Mouse (Mus musculus) neural tube, embryonic 15.5 days (tissue): ENCODE results near the gene C1rb. TPM values are rescaled to one million over a fixed set of nuclear protein-coding genes. Genes with fewer than 3 reads are reported as not detected.
A peak's percentile ranks its signal among the peaks of the same experiment; 100 is the strongest.
"Not testable (repeated sequence)": the region's sequence is repeated elsewhere in the genome, so short reads cannot be mapped to it uniquely, and the experiment has no call there.

Experiments used
- ATAC-seq: fragments of 200-750 bp; cut with Nextera tagmentation; 2 replicates; pipeline ENCODE4 v1.8.0; 2017; ENCODE audit warnings: mild to moderate bottlenecking, moderate TSS enrichment, moderate library complexity; ENCODE audit not compliant: low FRiP score
- H3K27ac ChIP-seq: fragments of 300-500 bp; sonication (generic); replicated peaks from 2 replicates; pipeline ENCODE4 v1.5.1; 2015; ENCODE audit warnings: mild to moderate bottlenecking, inconsistent platforms
- H3K27me3 ChIP-seq: fragments of 300-500 bp; sonication (generic); replicated peaks from 2 replicates; pipeline ENCODE4 v1.6.1; 2015; ENCODE audit warnings: inconsistent platforms
- H3K36me3 ChIP-seq: fragments of 300-500 bp; sonication (generic); 2 replicates; pipeline ENCODE4 v1.6.1; 2015; ENCODE audit warnings: inconsistent platforms
- H3K4me1 ChIP-seq: fragments of 300-500 bp; sonication (generic); 2 replicates; pipeline ENCODE4 v1.6.1; 2015; ENCODE audit warnings: inconsistent platforms
- H3K4me2 ChIP-seq: fragments of 300-500 bp; sonication (generic); 2 replicates; pipeline ENCODE4 v1.6.1; 2015; ENCODE audit warnings: inconsistent platforms, mild to moderate bottlenecking, moderate library complexity
- H3K4me3 ChIP-seq: fragments of 300-500 bp; sonication (generic); replicated peaks from 2 replicates; pipeline ENCODE4 v1.5.1; 2015; ENCODE audit warnings: mild to moderate bottlenecking, inconsistent platforms
- H3K9ac ChIP-seq: fragments of 300-500 bp; sonication (generic); replicated peaks from 2 replicates; pipeline ENCODE4 v1.6.1; 2015; ENCODE audit warnings: mild to moderate bottlenecking, inconsistent platforms
- H3K9me3 ChIP-seq: fragments of 300-500 bp; sonication (generic); replicated peaks from 2 replicates; pipeline ENCODE4 v1.6.1; 2016; ENCODE audit warnings: inconsistent platforms
- WGBS: fragments of 180-500 bp; shearing (Covaris S2); methylation state at CpG from one replicate; pipeline ENCODE4 v1.1.7; 2015; ENCODE audit warnings: mixed read lengths; 5-methylcytosine and 5-hydroxymethylcytosine counted together
- polyA plus RNA-seq: library from polyadenylated mRNA; unstranded; fragments of >200 nt; fragmentation: Nextera tagmentation; extraction: Ambion mirVana; gene quantifications from 2 replicates; pipeline ENCODE4 v1.2.1, GENCODE M21; 2015

The C1rb gene
- not detected in 2 replicates for polyA plus RNA-seq

- Histone ChIP-seq H3K9ac (no peak within 1 kb of the TSS), H3K27me3 (no peaks in the 10 kb centered on the region), H3K4me2 (0 out of 2 replicates have a peak within 1 kb of the TSS, but pooled peaks have one; percentile 21), H3K9me3 (no peaks in the 10 kb centered on the region), H3K4me3 (no peak within 1 kb of the TSS), H3K36me3 (no peaks in the 10 kb centered on the region), H3K4me1 (0 out of 2 replicates have a peak, but pooled peaks cover 5% of the 10 kb centered on the region), H3K27ac (no peak within 1 kb of the TSS)
- no peak for ATAC-seq
- 3% methylated on average over 8 of the region's 8 CpGs for WGBS
Observed at GRCm38 (mm10) chr6:124570026-124570425, at the start of gene C1rb. TSS of gene C1rb (plus strand) at chr6:124570294.

- not testable (repeated sequence) for H3K9me3 ChIP-seq, H3K9ac ChIP-seq, H3K4me3 ChIP-seq, H3K4me2 ChIP-seq, H3K27me3 ChIP-seq, H3K27ac ChIP-seq, ATAC-seq, H3K4me1 ChIP-seq, H3K36me3 ChIP-seq
- 83% methylated on average over 7 of the region's 7 CpGs for WGBS
Observed at GRCm38 (mm10) chr6:124522082-124522481, 48.0 kb upstream of the C1rb start.

DNA sequence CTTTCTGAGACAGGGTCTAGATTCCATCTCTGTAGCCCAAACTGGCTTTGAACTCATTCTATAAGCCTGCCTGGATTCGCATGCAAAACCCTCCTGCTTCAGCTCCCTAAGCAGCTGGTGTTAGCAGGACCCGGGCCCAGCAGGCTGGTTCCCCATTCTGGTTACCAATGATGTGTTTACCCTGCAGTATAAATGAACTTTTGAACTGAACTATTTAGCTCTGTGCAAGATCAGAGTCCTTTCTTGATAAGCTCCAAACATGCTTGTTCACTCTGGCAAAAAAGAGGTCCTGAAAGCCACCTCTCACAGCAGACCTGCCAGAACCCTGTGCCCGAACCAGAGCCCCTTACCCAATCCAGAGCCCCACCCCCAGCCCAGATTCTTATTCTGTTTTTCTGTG, 42.2 kb upstream of the C1rb start:
- WGBS = 86% methylated on average over 3 of the region's 3 CpGs

DNA sequence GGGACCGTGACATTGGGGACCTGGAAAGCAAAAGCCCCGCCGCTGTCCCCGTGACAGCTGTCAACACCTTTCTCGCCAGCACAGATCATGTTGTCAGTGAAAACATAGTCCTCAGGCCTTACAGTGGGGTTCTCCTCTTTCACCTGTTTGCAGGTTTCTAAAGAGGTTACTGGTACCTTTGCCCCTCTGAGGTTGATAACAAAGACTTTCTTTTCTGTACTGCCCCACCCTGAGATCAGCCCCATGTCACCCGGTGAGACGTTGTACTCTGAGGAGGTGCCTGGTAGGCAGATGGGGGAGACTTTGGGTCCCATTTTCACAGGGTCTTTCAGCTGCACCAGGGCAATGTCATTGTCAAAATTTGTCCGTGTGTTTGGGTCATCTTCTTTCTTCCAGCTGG, 39.0 kb upstream of the C1rb start:
- Histone ChIP-seq H3K4me2 (no peak overlapping the region), H3K4me3 (no peak overlapping the region), H3K36me3 (no peaks in the 10 kb centered on the region), H3K9ac (no peak overlapping the region), H3K9me3 (no peaks in the 10 kb centered on the region), H3K27ac (no peak overlapping the region), H3K27me3 (no peaks in the 10 kb centered on the region), H3K4me1 (no peaks in the 10 kb centered on the region)
- WGBS = 90% methylated on average over 8 of the region's 8 CpGs
- ATAC-seq = no peak

More for the DNA sequence above, 42.2 kb upstream of the C1rb start:
- Histone ChIP-seq H3K4me2 (no peak overlapping the region), H3K27me3 (no peaks in the 10 kb centered on the region), H3K9me3 (no peaks in the 10 kb centered on the region), H3K36me3 (no peaks in the 10 kb centered on the region), H3K4me3 (no peak overlapping the region), H3K9ac (no peak overlapping the region), H3K27ac (no peak overlapping the region), H3K4me1 (no peaks in the 10 kb centered on the region)
- ATAC-seq = no peak

DNA sequence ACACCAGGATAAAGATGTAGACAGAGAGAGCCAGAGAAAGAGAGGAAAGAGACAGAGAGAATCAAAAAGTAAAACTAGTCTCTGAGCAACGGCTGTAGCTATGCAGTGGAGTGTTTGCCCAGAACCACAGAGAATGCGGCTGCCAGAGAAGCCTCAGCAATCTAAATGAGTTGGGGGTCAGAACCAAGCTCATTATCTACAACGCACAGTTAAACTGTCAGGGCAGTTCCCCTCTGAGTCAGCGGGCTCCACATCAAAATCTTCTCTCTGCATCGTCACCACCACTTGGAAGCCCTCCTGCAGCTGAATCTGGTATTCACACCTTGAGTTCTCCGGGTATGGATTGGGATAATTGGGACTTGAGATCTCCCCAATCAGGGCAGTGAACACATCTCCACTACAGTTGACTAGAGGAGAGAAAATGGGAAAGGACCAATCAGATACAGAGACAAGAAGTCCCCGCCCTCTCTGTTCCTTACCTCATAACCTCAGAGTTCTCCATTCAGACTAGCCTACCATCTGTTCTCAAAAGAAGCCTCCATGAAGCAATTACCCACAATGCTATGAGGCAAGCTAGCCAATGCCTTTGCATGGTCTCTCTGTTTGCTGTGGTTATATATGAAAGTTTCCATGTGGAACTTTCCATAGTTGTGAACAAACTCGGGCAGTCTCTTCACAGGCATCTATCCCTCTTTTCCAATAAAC, 33.8 kb upstream of the C1rb start:
- H3K36me3 ChIP-seq, H3K27me3 ChIP-seq, H3K4me1 ChIP-seq, H3K9me3 ChIP-seq, H3K27ac ChIP-seq, H3K4me2 ChIP-seq, ATAC-seq, H3K9ac ChIP-seq, H3K4me3 ChIP-seq: not testable (repeated sequence)
- WGBS = 82% methylated on average over 8 of the region's 8 CpGs

DNA sequence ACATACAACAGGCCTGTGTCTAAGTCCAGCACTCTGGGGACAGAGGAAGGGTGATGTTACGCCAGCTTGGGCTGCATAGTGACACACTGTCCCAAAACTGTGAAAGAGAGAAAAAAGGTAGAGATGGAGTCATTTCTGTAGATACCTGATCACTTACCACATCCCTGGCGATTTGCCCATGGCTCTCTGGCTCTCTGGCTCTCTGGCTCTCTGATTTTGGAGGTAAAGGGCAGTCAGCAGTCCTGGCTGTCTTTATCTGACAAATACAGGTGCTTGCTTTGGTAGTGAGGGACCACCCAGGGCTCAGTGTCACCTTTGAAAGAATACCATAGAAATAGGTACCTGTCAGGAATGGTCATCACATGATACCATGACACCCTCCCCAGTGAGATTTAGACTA, 28.9 kb upstream of the C1rb start:
- H3K4me1 ChIP-seq, H3K4me2 ChIP-seq, H3K36me3 ChIP-seq, H3K4me3 ChIP-seq, H3K27ac ChIP-seq, H3K27me3 ChIP-seq, H3K9ac ChIP-seq, H3K9me3 ChIP-seq, ATAC-seq: not testable (repeated sequence)
- WGBS = 83% methylated on average over 2 of the region's 2 CpGs

DNA sequence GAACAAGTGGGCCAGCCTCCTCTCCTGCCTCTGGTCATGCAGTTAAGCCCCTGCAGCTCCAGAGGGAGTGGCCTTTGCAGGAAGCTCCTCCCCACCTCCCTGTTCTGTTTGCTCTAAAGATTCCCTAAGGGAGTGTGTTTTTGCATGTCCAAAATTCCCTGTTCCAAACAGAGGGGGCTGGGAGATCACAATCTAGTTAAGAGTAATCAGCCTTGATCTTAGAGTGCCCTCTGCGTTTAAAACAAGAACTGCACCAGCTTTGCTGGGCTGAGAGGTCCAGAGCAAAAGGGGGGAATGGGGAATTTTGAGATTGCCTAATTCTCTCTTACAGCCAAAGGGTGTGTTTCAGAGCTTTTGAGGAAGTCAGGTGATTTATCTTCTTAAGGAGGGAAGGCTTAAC, 27.8 kb upstream of the C1rb start, which contains the start of gene C1s1:
TSS of gene C1s1 (minus strand) at position 76 of the 400 bp plus-strand sequence.
- not testable (repeated sequence) for H3K4me2 ChIP-seq, H3K4me1 ChIP-seq, H3K36me3 ChIP-seq, H3K27me3 ChIP-seq, ATAC-seq, H3K9me3 ChIP-seq, H3K4me3 ChIP-seq, H3K27ac ChIP-seq, H3K9ac ChIP-seq
- WGBS = 0% methylated on average over 1 of the region's 1 CpGs

DNA sequence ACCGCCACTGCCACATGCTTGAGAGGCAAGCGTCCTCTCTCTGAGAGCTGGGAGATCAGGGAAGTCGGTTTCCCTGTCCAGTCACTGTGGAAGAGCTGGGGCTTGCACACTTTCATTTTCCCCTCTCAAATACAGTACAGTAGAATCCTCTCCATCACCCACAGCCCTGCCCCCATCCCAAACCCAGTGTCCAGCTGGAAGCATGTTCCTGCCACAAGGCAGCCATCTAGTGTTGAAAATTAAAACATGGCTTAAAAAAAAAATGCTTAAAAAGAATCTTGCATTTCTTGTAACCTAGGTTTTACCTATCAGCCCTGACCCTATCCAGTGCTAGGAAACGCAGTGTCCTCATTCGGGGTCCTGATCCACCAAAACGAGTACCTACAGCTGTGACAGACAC, 25.6 kb upstream of the C1rb start:
- Histone ChIP-seq H3K27me3 (no peaks in the 10 kb centered on the region), H3K4me2 (no peak overlapping the region), H3K36me3 (no peaks in the 10 kb centered on the region), H3K4me3 (no peak overlapping the region), H3K4me1 (no peaks in the 10 kb centered on the region), H3K9ac (no peak overlapping the region), H3K9me3 (no peaks in the 10 kb centered on the region), H3K27ac (no peak overlapping the region)
- WGBS = 85% methylated on average over 6 of the region's 6 CpGs
- no peak for ATAC-seq

GRCm38 (mm10) chr6:124545425-124545824, 24.7 kb upstream of the C1rb start:
- Histone ChIP-seq H3K27ac (no peak overlapping the region), H3K4me2 (no peak overlapping the region), H3K4me1 (no peaks in the 10 kb centered on the region), H3K27me3 (no peaks in the 10 kb centered on the region), H3K9ac (no peak overlapping the region), H3K36me3 (no peaks in the 10 kb centered on the region), H3K4me3 (no peak overlapping the region), H3K9me3 (no peaks in the 10 kb centered on the region; the same call in 1 of the 2 replicates)
- ATAC-seq = no peak
- WGBS = 80% methylated on average over 2 of the region's 2 CpGs

DNA sequence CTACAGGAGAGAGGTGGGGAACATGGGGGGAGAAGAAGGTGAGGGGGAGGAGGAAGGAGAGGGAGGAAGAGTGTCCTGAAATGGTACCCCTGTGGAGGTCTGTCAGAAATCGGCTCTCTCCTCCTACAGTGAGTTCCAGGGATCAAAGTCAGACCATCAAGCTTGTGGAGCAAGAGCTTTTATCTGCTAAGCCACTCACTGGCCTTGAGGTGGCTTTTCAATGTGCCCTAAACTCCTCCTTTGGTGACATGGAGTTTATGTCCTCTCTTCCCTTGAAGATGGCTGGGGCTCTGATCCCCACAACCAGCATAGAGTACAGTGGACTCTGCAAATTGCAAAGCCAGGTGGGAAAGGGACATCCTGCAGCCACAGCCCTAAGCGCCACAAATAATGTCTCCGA, 22.1 kb upstream of the C1rb start:
- H3K4me2 ChIP-seq, H3K4me1 ChIP-seq, H3K9me3 ChIP-seq, H3K36me3 ChIP-seq, H3K9ac ChIP-seq, ATAC-seq, H3K27ac ChIP-seq, H3K4me3 ChIP-seq, H3K27me3 ChIP-seq: not testable (repeated sequence)
- WGBS = 81% methylated on average over 3 of the region's 3 CpGs

DNA sequence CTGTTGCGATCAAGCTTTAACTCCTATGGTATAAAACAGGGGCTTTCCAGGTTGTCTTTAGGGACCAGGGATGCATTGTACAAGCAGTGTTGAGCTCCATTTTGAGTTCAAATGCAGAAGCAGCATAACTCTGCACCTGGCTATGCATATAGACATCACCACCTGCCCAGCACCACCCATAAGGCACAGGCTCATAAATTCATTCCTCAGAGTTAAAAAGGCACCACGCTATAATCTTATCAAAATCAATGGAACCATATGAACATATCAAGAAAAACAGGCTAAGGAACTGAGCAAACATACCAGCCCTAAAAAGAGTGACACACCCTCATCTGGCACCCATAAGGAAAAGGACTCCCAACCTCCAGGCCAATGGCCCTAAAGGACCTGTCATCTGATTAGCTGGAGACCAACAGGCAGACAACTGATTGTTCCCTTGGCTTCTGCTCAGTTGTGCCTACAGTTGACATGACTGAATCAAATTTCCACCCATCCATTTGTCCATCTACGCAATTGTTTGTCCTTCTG, 21.0 kb upstream of the C1rb start:
- H3K36me3 ChIP-seq = no peaks in the 10 kb centered on the region
- no peaks in the 10 kb centered on the region for H3K4me1 ChIP-seq
- H3K27me3 ChIP-seq = no peaks in the 10 kb centered on the region
- ATAC-seq = no peak
- 94% methylated on average over 3 of the region's 3 CpGs for WGBS
- H3K9ac ChIP-seq = no peak overlapping the region
- no peak overlapping the region for H3K27ac ChIP-seq
- H3K4me3 ChIP-seq = no peak overlapping the region
- peaks cover 8% of the 10 kb centered on the region; the same call in 1 of the 2 replicates for H3K9me3 ChIP-seq
- no peak overlapping the region for H3K4me2 ChIP-seq

DNA sequence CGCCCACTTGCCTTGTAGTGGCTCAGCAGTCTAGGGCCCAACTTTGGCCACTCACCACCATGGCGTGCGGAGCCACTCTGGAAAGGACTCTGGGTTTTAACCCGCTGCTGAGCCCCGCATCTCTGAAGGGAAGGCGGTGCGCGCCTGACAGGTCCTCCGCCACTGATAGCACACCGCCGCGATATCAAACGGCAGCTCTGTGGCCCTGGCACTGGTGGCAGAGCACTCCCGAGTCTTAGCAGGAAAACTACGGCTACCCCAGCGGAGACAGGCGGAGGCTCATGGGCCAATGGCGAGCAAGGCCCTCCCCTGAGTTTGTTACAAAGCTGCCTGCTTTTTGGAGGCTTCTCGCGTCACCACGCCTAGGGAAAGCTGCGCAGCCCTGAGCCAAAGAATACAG, 17.3 kb upstream of the C1rb start:
- Histone ChIP-seq H3K9me3 (peaks cover 8% of the 10 kb centered on the region; the same call in 1 of the 2 replicates), H3K4me1 (no peaks in the 10 kb centered on the region), H3K4me2 (no peak overlapping the region), H3K27me3 (no peaks in the 10 kb centered on the region), H3K36me3 (no peaks in the 10 kb centered on the region), H3K4me3 (no peak overlapping the region), H3K9ac (no peak overlapping the region), H3K27ac (no peak overlapping the region)
- WGBS = 72% methylated on average over 22 of the region's 22 CpGs
- no peak for ATAC-seq
